Mouse (Mus musculus) heart, postnatal 0 days (tissue): ENCODE results near the gene Cdca3.

ENCODE experiments used
- CTCF ChIP-seq: IDR thresholded peaks from 2 replicates; pipeline ENCODE4 v1.5.1; 2016; ENCODE audit warnings: antibody characterized with exemption, control low read depth, low read depth
- EP300 ChIP-seq: IDR thresholded peaks from 2 replicates; pipeline ENCODE4 v1.6.1; 2016; ENCODE audit warnings: antibody characterized with exemption, low read depth

DNA sequence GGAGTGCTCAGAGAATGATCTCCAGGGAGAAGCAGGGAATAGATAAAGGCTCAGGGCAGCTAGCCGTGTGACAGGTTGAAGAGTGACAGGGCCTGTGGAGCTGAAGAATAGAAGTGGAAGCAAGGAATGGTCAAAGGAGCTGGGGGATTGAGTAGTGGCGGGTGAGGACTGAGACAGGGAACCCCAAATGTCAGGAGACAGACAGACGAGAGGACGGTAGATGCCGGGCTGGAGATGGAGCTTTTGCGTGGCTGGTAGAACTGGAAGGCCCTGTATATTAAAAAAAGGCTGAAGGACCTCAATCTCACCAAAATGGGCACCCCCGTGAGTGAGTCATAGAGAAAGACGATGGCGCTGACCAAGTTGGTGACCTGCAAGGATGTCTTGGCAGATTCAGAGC, 31.2 kb downstream of the Cdca3 start:
- TF ChIP-seq CTCF: no peak
- TF ChIP-seq EP300: no peak
